Mouse (Mus musculus) cerebellum, postnatal 14 days (tissue): ENCODE results near the gene Trp63.

Experiments used
- DNase-seq, 2 experiments: peaks; one replicate each; pipeline ENCODE4 v3.0.0; 2021; ENCODE audit warnings: mixed read lengths in 2 of 2

The Trp63 gene

GRCm38 (mm10) chr16:25877416-25877965 is 193.9 kb downstream of the Trp63 start:
- DNase-seq = no peak

- DNase-seq = no peak
These were observed 194.6 kb downstream of the Trp63 start for GRCm38 (mm10) chr16:25878116-25878515.

- DNase-seq = no peak
These were observed 215.5 kb downstream of the Trp63 start for GRCm38 (mm10) chr16:25899071-25899470.

- DNase-seq = no peak
These were observed 216.1 kb downstream of the Trp63 start for GRCm38 (mm10) chr16:25899657-25900056.

GRCm38 (mm10) chr16:25900389-25900908 is 216.9 kb downstream of the Trp63 start:
- no peak for DNase-seq

GRCm38 (mm10) chr16:25912185-25912584 is 228.6 kb downstream of the Trp63 start:
- no peak for DNase-seq

GRCm38 (mm10) chr16:25934181-25934580 is 250.6 kb downstream of the Trp63 start:
- DNase-seq = no peak
